ENCODE assay signal across 12 mouse cellular contexts in the genomic region with DNA sequence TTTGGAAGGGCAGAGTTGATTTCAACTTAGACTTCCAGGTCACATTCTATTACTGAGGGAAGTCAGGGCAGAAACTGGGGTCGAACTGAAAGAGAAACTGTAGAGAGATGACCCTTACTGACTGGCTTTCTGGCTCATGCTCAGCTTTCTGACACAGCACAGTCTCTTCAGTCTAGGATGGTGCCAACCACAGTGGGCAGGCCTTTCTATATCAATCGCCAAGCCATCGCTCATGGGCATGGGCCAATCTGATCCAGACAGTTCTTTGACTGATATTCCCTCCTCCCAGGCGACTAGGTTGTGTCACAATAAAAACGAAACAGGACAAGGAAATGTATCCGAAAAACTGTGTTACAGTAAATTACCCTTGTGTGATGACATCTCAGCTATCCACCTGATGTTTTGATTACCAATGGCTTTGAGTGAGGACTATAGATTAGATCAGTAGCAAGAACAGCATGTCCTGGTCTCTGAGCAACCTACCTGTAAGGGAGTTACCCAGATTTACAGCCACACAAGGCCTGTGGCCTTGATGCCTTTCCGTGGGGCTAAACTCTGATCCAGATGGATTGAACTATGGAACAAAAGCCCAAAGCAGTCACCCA.
DNase-seq lines count a peak whose midpoint lies in the region; ATAC-seq and TF ChIP-seq lines count a peak whose summit lies in the region.
"Had no signal": no experiment of that assay in that cellular context is flagged by ENCODE, and none has a peak within 500 bp of the region (broad histone marks: within the 10 kb centered on the region; RNA-seq: fewer than 3 reads in every experiment).

No protein-coding gene starts in this region.

- H3K4me2 ChIP-seq in midbrain, embryonic 11.5 days = no peak overlapping the region
- peak overlapping the region; percentile 31 for H3K4me2 ChIP-seq in midbrain, embryonic 15.5 days

- no peaks in the 10 kb centered on the region for H3K27me3 ChIP-seq in kidney, adult 2 months (replicated peaks; ENCODE audit: control insufficient read depth, insufficient read depth, low read length)
- no peaks in the 10 kb centered on the region for H3K27me3 ChIP-seq in midbrain, embryonic 10.5 days (ENCODE audit: low read depth, poor library complexity, severe bottlenecking)
- no peaks in the 10 kb centered on the region for H3K27me3 ChIP-seq in midbrain, embryonic 11.5 days (ENCODE audit: control insufficient read depth, insufficient read depth, low read length)
- H3K27me3 ChIP-seq in midbrain, embryonic 15.5 days (replicated peaks) = no peaks in the 10 kb centered on the region
- H3K27me3 ChIP-seq: megakaryocyte, embryonic 14.5 days had no signal

- H3K36me3 ChIP-seq in kidney, adult 2 months (ENCODE audit: control insufficient read depth, insufficient read depth, low read length) = no peaks in the 10 kb centered on the region
- no peaks in the 10 kb centered on the region for H3K36me3 ChIP-seq in midbrain, embryonic 10.5 days
- no peaks in the 10 kb centered on the region for H3K36me3 ChIP-seq in midbrain, embryonic 11.5 days (ENCODE audit: control insufficient read depth, insufficient read depth, low read length)
- no peaks in the 10 kb centered on the region for H3K36me3 ChIP-seq in midbrain, embryonic 15.5 days (replicated peaks)
- H3K36me3 ChIP-seq: G1E had no signal

- H3K27ac ChIP-seq in kidney, adult 2 months (ENCODE audit: insufficient read depth, low read depth, low read length) = no peak overlapping the region
- H3K27ac ChIP-seq in midbrain, embryonic 10.5 days (replicated peaks) = peak overlapping the region; percentile 53
- H3K27ac ChIP-seq in midbrain, embryonic 11.5 days (ENCODE audit: low read depth, low read length) = no peak overlapping the region
- H3K27ac ChIP-seq in midbrain, embryonic 15.5 days = peak overlapping the region; percentile 49; the same call in 1 of the 2 replicates

- no peaks in the 10 kb centered on the region for H3K4me1 ChIP-seq in kidney, adult 2 months (ENCODE audit: control insufficient read depth, insufficient read depth, low read length)
- peaks cover 14% of the 10 kb centered on the region for H3K4me1 ChIP-seq in midbrain, embryonic 10.5 days
- H3K4me1 ChIP-seq in midbrain, embryonic 11.5 days (ENCODE audit: control insufficient read depth, insufficient read depth, low read length) = 0 out of 2 replicates have a peak, but pooled peaks cover 2% of the 10 kb centered on the region
- peaks cover 10% of the 10 kb centered on the region for H3K4me1 ChIP-seq in midbrain, embryonic 15.5 days

- no peak overlapping the region for H3K9ac ChIP-seq in midbrain, embryonic 11.5 days (ENCODE audit: low read length)
- no peak overlapping the region for H3K9ac ChIP-seq in midbrain, embryonic 15.5 days

- ATAC-seq in midbrain, embryonic 11.5 days (ENCODE audit: low FRiP score) = no peak
- peak; percentile 28; the same call in 1 of the 2 replicates for ATAC-seq in midbrain, embryonic 15.5 days (replicated peaks)
- ATAC-seq: inflammation-experienced regulatory T-cells, adult 6 months had no signal

- 71% methylated on average over 7 of the region's 7 CpGs for WGBS in kidney, adult 2 months
- 87% methylated on average over 7 of the region's 7 CpGs for WGBS in midbrain, embryonic 10.5 days
- WGBS in midbrain, embryonic 11.5 days = 86% methylated on average over 7 of the region's 7 CpGs
- WGBS in midbrain, embryonic 15.5 days = 89% methylated on average over 7 of the region's 7 CpGs

- DNase-seq in cerebellum, postnatal 14 days = peak; percentile 44 to 45
- DNase-seq in cerebellum, adult 11-12 months = no peak
- peak; percentile 12 for DNase-seq in kidney, adult 2 months
- DNase-seq in kidney, postnatal 14 days = no peak
- no peak for DNase-seq in midbrain, embryonic 10.5 days (ENCODE audit: low spot score)
- DNase-seq in midbrain, embryonic 11.5 days (ENCODE audit: low spot score, missing footprints) = no peak
- no peak for DNase-seq in left cerebral cortex, adult 9 months (ENCODE audit: low spot score in 2 of 2)
- DNase-seq: right cerebral cortex, postnatal 14 days had no signal

- H3K4me3 ChIP-seq in kidney, adult 2 months (ENCODE audit: insufficient read depth, low read depth, low read length) = no peak overlapping the region
- no peak overlapping the region for H3K4me3 ChIP-seq in midbrain, embryonic 10.5 days
- no peak overlapping the region for H3K4me3 ChIP-seq in midbrain, embryonic 11.5 days (ENCODE audit: low read depth, low read length)
- no peak overlapping the region for H3K4me3 ChIP-seq in midbrain, embryonic 15.5 days
- H3K4me3 ChIP-seq: megakaryocyte, embryonic 14.5 days had no signal

- H3K9me3 ChIP-seq in midbrain, embryonic 10.5 days (replicated peaks) = no peaks in the 10 kb centered on the region
- no peaks in the 10 kb centered on the region for H3K9me3 ChIP-seq in midbrain, embryonic 11.5 days (ENCODE audit: control insufficient read depth, low read length)
- H3K9me3 ChIP-seq in midbrain, embryonic 15.5 days = no peaks in the 10 kb centered on the region
- H3K9me3 ChIP-seq: G1E; megakaryocyte, embryonic 14.5 days had no signal

- no peak for TF ChIP-seq POLR2A in kidney, adult 2 months (IDR thresholded peaks at IDR 0.05; ENCODE audit: low read depth, low read length)

- no peak for TF ChIP-seq CTCF in kidney, adult 2 months (conservative IDR thresholded peaks at IDR 0.05; ENCODE audit: insufficient read depth, insufficient read length, low read depth, low read length)

Comparison
In these comparisons a context has a peak if more than half of its experiments do, and no peak if none do; other contexts are left out.
1. DNase-seq: peak in cerebellum, postnatal 14 days (2 of 2) and kidney, adult 2 months (single experiment); none in cerebellum, adult 11-12 months (single experiment), kidney, postnatal 14 days (single experiment), midbrain, embryonic 10.5 days (single experiment), midbrain, embryonic 11.5 days (single experiment) and left cerebral cortex, adult 9 months (0 of 2).
2. H3K27ac ChIP-seq: peak in midbrain, embryonic 10.5 days (single experiment) and midbrain, embryonic 15.5 days (single experiment); none in kidney, adult 2 months (single experiment) and midbrain, embryonic 11.5 days (single experiment).